In the genomic region with DNA sequence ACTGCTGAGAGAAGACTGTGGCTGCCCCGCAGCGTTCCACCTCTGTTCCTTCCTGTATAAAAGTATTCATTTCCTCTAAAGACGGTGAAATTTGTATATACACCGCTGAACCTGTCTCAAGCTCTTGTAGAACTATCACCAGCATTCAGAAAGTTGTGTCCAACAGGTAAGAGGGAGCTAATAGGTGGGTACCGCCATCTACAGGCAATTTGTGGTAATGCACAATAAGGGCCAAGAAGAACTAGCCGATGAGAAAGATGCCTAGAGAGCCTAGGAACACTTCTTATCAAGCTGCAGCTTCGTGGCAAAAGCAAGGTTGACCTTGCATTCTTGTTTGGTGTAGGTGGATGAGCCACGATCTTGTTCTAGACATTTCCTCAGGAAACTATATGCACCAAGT, we compare ENCODE assay signal across 9 mouse cellular contexts.
A peak's percentile ranks its signal among the peaks of the same experiment; 100 is the strongest.
DNase-seq lines count a peak whose midpoint lies in the region; TF ChIP-seq lines count a peak whose summit lies in the region.
"Had no signal": no experiment of that assay in that cellular context is flagged by ENCODE, and none has a peak within 500 bp of the region (broad histone marks: within the 10 kb centered on the region; RNA-seq: fewer than 3 reads in every experiment).

No protein-coding gene starts in this region.

- peak; percentile 20 for DNase-seq in gastrocnemius, adult 18-20 months (ENCODE audit: low spot score)
- no peak for DNase-seq in gastrocnemius, postnatal 25 days
- peak; percentile 60 for DNase-seq in MN1 (ENCODE audit: low spot score)
- peak; percentile 37 to 63 for DNase-seq in cerebellum, postnatal 25 days
- peak; percentile 28 to 43 for DNase-seq in heart, adult 2 months
- peak; percentile 56 for DNase-seq in kidney, postnatal 14 days
- DNase-seq in lung, adult 18-20 months, result peak; percentile 8 to 37
- peak; percentile 77 to 81 for DNase-seq in right cerebral cortex, adult 2 months (ENCODE audit: low spot score in 2 of 2)

- TF ChIP-seq CTCF in heart, adult 2 months (IDR thresholded peaks at IDR 0.05), result peak; percentile 98

- 0 out of 2 replicates have a peak, but pooled peaks cover 1% of the 10 kb centered on the region for H3K4me1 ChIP-seq in heart, adult 2 months (ENCODE audit: control insufficient read depth, insufficient read depth, low read length)

- intact Hi-C loops in heart, adult 2 months (cut with DNase I), result loop anchor here (2.0 to 5.0 kb wide), 3 partner anchors 91 to 330 kb away; partner anchors contain the start of gene Dpy19l2

- no peaks in the 10 kb centered on the region for H3K79me2 ChIP-seq in heart, adult 2 months (replicated peaks; ENCODE audit: control insufficient read depth, insufficient read depth, low read length)

- no peaks in the 10 kb centered on the region for H3K27me3 ChIP-seq in heart, adult 2 months (ENCODE audit: control insufficient read depth, insufficient read depth, low read length)

- no peak overlapping the region for H3K4me3 ChIP-seq in heart, adult 2 months
- H3K4me3 ChIP-seq: megakaryocyte, embryonic 14.5 days had no signal

- TF ChIP-seq POLR2A in heart, adult 2 months (IDR thresholded peaks at IDR 0.05; ENCODE audit: insufficient read depth, low read depth, low read length), result no peak

- no peak for TF ChIP-seq EP300 in heart, adult 2 months (IDR thresholded peaks at IDR 0.05; ENCODE audit: insufficient read depth, low read depth, low read length)

- no peak overlapping the region for H3K9ac ChIP-seq in heart, adult 2 months (ENCODE audit: low read depth, low read length)

- 2% methylated on average over 8 of the region's 8 CpGs for WGBS in heart, adult 2 months

- no peaks in the 10 kb centered on the region for H3K36me3 ChIP-seq in heart, adult 2 months (ENCODE audit: control insufficient read depth, insufficient read depth, low read length)

- no peak overlapping the region for H3K27ac ChIP-seq in heart, adult 2 months
